ENCODE assay signal across 33 mouse cellular contexts in the genomic region with DNA sequence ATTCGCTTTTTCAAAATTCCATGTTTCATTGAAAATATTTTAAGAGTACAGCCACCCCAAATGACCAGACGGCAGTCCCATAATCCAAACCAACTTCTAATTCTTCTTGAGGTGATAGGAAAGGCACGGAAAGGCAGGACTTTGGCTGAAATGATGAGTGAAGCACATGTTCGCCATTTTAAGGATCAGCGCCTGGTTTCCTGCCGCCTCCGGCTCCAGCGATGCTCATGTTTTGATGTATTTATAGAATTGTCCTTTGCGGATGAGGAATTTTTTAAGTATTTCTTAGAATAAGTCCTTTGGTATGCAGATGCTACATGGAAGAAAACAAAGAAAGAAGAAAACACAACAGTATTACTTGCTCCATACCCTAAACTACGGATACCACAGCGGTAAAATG.
DNase-seq lines count a peak whose midpoint lies in the region; ATAC-seq lines count a peak whose summit lies in the region.
"Had no signal": no experiment of that assay in that cellular context is flagged by ENCODE, and none has a peak within 500 bp of the region (broad histone marks: within the 10 kb centered on the region; RNA-seq: fewer than 3 reads in every experiment).

No protein-coding gene starts in this region.

- DNase-seq in heart, postnatal 36 days = no peak
- no peak for DNase-seq in heart, adult 18-20 months
- DNase-seq in right cerebral cortex, adult 18-20 months = peak; percentile 12
- no peak for DNase-seq in right cerebral cortex, postnatal 4 days
- DNase-seq in right cerebral cortex, postnatal 14 days = peak; percentile 11
- DNase-seq in adrenal gland, adult (ENCODE audit: inconsistent age in 2 of 2, low spot score in 1 of 2) = no peak
- DNase-seq: adrenal gland, postnatal 14 days; cerebellum, adult 11-12 months; cerebellum, postnatal 10 days; heart, postnatal 10 days; kidney, adult 2 months; kidney, postnatal 36 days; liver, embryonic 13.5 days; lung, adult 18-20 months; lung, postnatal 4 days; thymus, adult 18-20 months; thymus, postnatal 25 days had no signal

- no peak overlapping the region; the same call in 1 of the 2 replicates for H3K4me2 ChIP-seq in heart, embryonic 11.5 days
- peak overlapping the region; percentile 38 for H3K4me2 ChIP-seq in heart, embryonic 16.5 days (ENCODE audit: low read depth, low read length)
- H3K4me2 ChIP-seq: forebrain, embryonic 12.5 days; hindbrain, embryonic 12.5 days; intestine, embryonic 15.5 days; limb, embryonic 15.5 days; liver, embryonic 13.5 days; midbrain, embryonic 13.5 days; neural tube, embryonic 13.5 days had no signal

- H3K9me3 ChIP-seq in heart, embryonic 11.5 days (replicated peaks; ENCODE audit: control insufficient read depth, low read length) = no peaks in the 10 kb centered on the region
- H3K9me3 ChIP-seq in heart, embryonic 16.5 days (replicated peaks; ENCODE audit: control insufficient read depth, low read length) = no peaks in the 10 kb centered on the region
- H3K9me3 ChIP-seq: forebrain, embryonic 12.5 days; hindbrain, embryonic 12.5 days; intestine, embryonic 15.5 days; limb, embryonic 10.5 days; limb, embryonic 15.5 days; liver, embryonic 13.5 days; megakaryocyte, embryonic 14.5 days; midbrain, embryonic 13.5 days; neural tube, embryonic 13.5 days had no signal

- H3K36me3 ChIP-seq in heart, embryonic 11.5 days (ENCODE audit: control insufficient read depth, insufficient read depth, low read length) = peaks cover 2% of the 10 kb centered on the region; the same call in 1 of the 2 replicates
- peaks cover 15% of the 10 kb centered on the region for H3K36me3 ChIP-seq in heart, embryonic 16.5 days (ENCODE audit: control insufficient read depth, insufficient read depth)
- H3K36me3 ChIP-seq: liver, embryonic 13.5 days had no signal

- no peaks in the 10 kb centered on the region; the same call in 1 of the 2 replicates for H3K4me1 ChIP-seq in heart, embryonic 11.5 days (ENCODE audit: control insufficient read depth, insufficient read depth, low read length)
- no peaks in the 10 kb centered on the region for H3K4me1 ChIP-seq in heart, embryonic 16.5 days (ENCODE audit: control insufficient read depth, insufficient read depth, low read length)
- H3K4me1 ChIP-seq: forebrain, embryonic 12.5 days; hindbrain, embryonic 12.5 days; intestine, embryonic 15.5 days; limb, embryonic 10.5 days; limb, embryonic 15.5 days; liver, embryonic 13.5 days; midbrain, embryonic 13.5 days; neural tube, embryonic 13.5 days had no signal

- intact Hi-C loops in heart, postnatal 36 days (cut with DNase I) = no loop called here

- no peaks in the 10 kb centered on the region for H3K27me3 ChIP-seq in heart, embryonic 11.5 days (ENCODE audit: control insufficient read depth, insufficient read depth, low read length)
- no peaks in the 10 kb centered on the region for H3K27me3 ChIP-seq in heart, embryonic 16.5 days (ENCODE audit: control insufficient read depth, insufficient read depth, low read length)
- H3K27me3 ChIP-seq: forebrain, embryonic 12.5 days; hindbrain, embryonic 12.5 days; intestine, embryonic 15.5 days; limb, embryonic 15.5 days; liver, embryonic 13.5 days; megakaryocyte, embryonic 14.5 days; midbrain, embryonic 13.5 days; neural tube, embryonic 13.5 days; Patski had no signal

- WGBS in heart, embryonic 11.5 days (ENCODE audit: insufficient replicate concordance) = 69% methylated on average over 11 of the region's 11 CpGs
- WGBS in heart, embryonic 16.5 days = 67% methylated on average over 11 of the region's 11 CpGs

- no peak for ATAC-seq in heart, embryonic 11.5 days (replicated peaks; ENCODE audit: insufficient number of reproducible peaks, low FRiP score, low TSS enrichment)
- ATAC-seq in heart, embryonic 16.5 days (replicated peaks; ENCODE audit: extremely low read depth, insufficient read depth, low FRiP score) = no peak
- ATAC-seq: hindbrain, postnatal 0 days; intestine, embryonic 15.5 days; lung, postnatal 0 days; midbrain, embryonic 13.5 days; Patski had no signal

- no peak overlapping the region for H3K4me3 ChIP-seq in heart, embryonic 11.5 days (ENCODE audit: low read depth, low read length)
- no peak overlapping the region for H3K4me3 ChIP-seq in heart, embryonic 16.5 days (ENCODE audit: low read length)
- H3K4me3 ChIP-seq: erythroblast, embryonic 14.5 days; forebrain, embryonic 12.5 days; hindbrain, embryonic 12.5 days; intestine, embryonic 15.5 days; layer of hippocampus, adult 2 months; limb, embryonic 10.5 days; limb, embryonic 15.5 days; liver, embryonic 13.5 days; megakaryocyte, embryonic 14.5 days; midbrain, embryonic 13.5 days; neural tube, embryonic 13.5 days had no signal

- H3K27ac ChIP-seq in heart, embryonic 11.5 days (ENCODE audit: low read depth, low read length) = 0 out of 2 replicates have a peak overlapping the region, but pooled peaks have one; percentile 25
- no peak overlapping the region for H3K27ac ChIP-seq in heart, embryonic 16.5 days (ENCODE audit: low read length)
- H3K27ac ChIP-seq: forebrain, embryonic 12.5 days; hindbrain, embryonic 12.5 days; hindbrain, postnatal 0 days; intestine, embryonic 15.5 days; layer of hippocampus, adult 2 months; limb, embryonic 10.5 days; limb, embryonic 15.5 days; liver, embryonic 13.5 days; midbrain, embryonic 13.5 days; neural tube, embryonic 13.5 days; stomach, postnatal 0 days had no signal

- H3K9ac ChIP-seq in heart, embryonic 11.5 days (ENCODE audit: low read depth, low read length) = no peak overlapping the region
- no peak overlapping the region for H3K9ac ChIP-seq in heart, embryonic 16.5 days (ENCODE audit: low read length)
- H3K9ac ChIP-seq: forebrain, embryonic 12.5 days; hindbrain, embryonic 12.5 days; intestine, embryonic 15.5 days; limb, embryonic 15.5 days; liver, embryonic 13.5 days; midbrain, embryonic 13.5 days; neural tube, embryonic 13.5 days had no signal

Comparison
In these comparisons a context has a peak if more than half of its experiments do, and no peak if none do; other contexts are left out.
1. DNase-seq: peak in right cerebral cortex, adult 18-20 months (single experiment) and right cerebral cortex, postnatal 14 days (single experiment); none in heart, postnatal 36 days (0 of 2), heart, adult 18-20 months (0 of 2), right cerebral cortex, postnatal 4 days (single experiment) and adrenal gland, adult (0 of 2).